Mouse (Mus musculus): Measurements from ENCODE around the gene Lpin2.

- TF ChIP-seq EP300 (IDR thresholded peaks at IDR 0.05) (no peak), CTCF (IDR thresholded peaks at IDR 0.05) (peak; percentile 64)
Observed at GRCm38 (mm10) chr17:71225091-71225490, 42.7 kb downstream of the Lpin2 start.

Data from lung, postnatal 0 days (tissue).